Comparison of ENCODE assay signal across 17 mouse cellular contexts in the genomic region with DNA sequence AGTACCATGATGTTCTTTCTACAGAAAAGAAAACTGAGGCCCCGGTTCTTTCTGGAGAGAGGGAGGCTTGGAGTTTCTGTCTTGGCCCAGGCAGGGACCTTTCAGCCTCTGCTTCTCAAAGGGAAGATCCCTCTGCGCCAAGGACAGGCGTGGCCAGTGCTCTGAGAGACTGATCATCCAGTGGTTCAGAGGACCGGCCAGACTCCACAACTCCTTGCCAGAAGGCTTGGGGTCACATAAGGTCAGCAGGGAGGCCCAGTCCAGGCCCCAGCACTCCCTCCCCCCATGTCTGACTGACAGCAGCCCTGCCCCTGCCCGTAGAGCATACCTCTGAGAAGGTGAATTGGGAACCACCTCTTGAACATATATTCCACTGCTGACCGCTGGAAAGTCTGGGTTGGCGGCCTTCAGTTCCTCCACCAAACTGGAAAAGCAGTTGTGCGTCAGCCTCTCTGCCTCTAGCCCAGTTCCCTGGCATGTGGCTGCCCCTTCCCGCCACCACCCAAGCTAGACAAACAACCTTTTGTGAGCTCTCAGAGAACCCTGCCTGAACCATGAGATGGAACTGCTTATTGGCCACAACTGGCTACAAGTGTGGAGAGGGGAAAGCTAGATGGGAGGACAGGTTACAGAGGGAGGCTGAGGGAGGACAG. TPM values are rescaled to one million over a fixed set of nuclear protein-coding genes. Genes with fewer than 3 reads are reported as not detected.
A peak's percentile ranks its signal among the peaks of the same experiment; 100 is the strongest.
DNase-seq lines count a peak whose midpoint lies in the region; ATAC-seq and TF ChIP-seq lines count a peak whose summit lies in the region.
"Had no signal": no experiment of that assay in that cellular context is flagged by ENCODE, and none has a peak within 500 bp of the region (broad histone marks: within the 10 kb centered on the region; RNA-seq: fewer than 3 reads in every experiment).

No protein-coding gene starts in this region.

- H3K27ac ChIP-seq in heart, embryonic 10.5 days, result no peak overlapping the region
- no peak overlapping the region for H3K27ac ChIP-seq in neural tube, embryonic 15.5 days (replicated peaks)
- H3K27ac ChIP-seq in cerebellum, adult 2 months (ENCODE audit: insufficient read depth, low read length), result no peak overlapping the region
- H3K27ac ChIP-seq: embryonic facial prominence, embryonic 12.5 days; forebrain, embryonic 10.5 days; limb, embryonic 10.5 days; liver, embryonic 13.5 days had no signal

- peaks cover 8% of the 10 kb centered on the region; the same call in 1 of the 2 replicates for H3K4me1 ChIP-seq in heart, embryonic 10.5 days
- H3K4me1 ChIP-seq in neural tube, embryonic 15.5 days, result no peaks in the 10 kb centered on the region
- no peaks in the 10 kb centered on the region for H3K4me1 ChIP-seq in cerebellum, adult 2 months (ENCODE audit: control insufficient read depth, insufficient read depth, low read length)
- H3K4me1 ChIP-seq: embryonic facial prominence, embryonic 12.5 days; liver, embryonic 13.5 days had no signal

- H3K4me3 ChIP-seq in heart, embryonic 10.5 days, result no peak overlapping the region
- no peak overlapping the region for H3K4me3 ChIP-seq in neural tube, embryonic 15.5 days (replicated peaks)
- no peak overlapping the region for H3K4me3 ChIP-seq in cerebellum, adult 2 months (replicated peaks; ENCODE audit: insufficient read depth, low read depth, low read length)
- H3K4me3 ChIP-seq: embryonic facial prominence, embryonic 12.5 days; forebrain, embryonic 10.5 days; limb, embryonic 10.5 days; liver, embryonic 13.5 days had no signal

- TF ChIP-seq POLR2A in cerebellum, adult 2 months (IDR thresholded peaks at IDR 0.05; ENCODE audit: borderline replicate concordance, insufficient read depth, low read length), result no peak

- no peaks in the 10 kb centered on the region for H3K9me3 ChIP-seq in heart, embryonic 10.5 days
- no peaks in the 10 kb centered on the region for H3K9me3 ChIP-seq in neural tube, embryonic 15.5 days (replicated peaks)
- H3K9me3 ChIP-seq: embryonic facial prominence, embryonic 12.5 days; forebrain, embryonic 10.5 days; G1E; limb, embryonic 10.5 days; liver, embryonic 13.5 days had no signal

- no peak for TF ChIP-seq CTCF in cerebellum, adult 2 months (IDR thresholded peaks at IDR 0.05; ENCODE audit: borderline replicate concordance, insufficient read depth, low read depth, low read length)

- ATAC-seq in neural tube, embryonic 15.5 days (ENCODE audit: low FRiP score), result no peak

- WGBS in heart, embryonic 10.5 days, result 71% methylated on average over 9 of the region's 9 CpGs
- 77% methylated on average over 9 of the region's 9 CpGs for WGBS in neural tube, embryonic 15.5 days
- 80% methylated on average over 9 of the region's 9 CpGs for WGBS in cerebellum, adult 2 months

- peak; percentile 98 for DNase-seq in heart, adult 11 months
- no peak for DNase-seq in heart, embryonic 10.5 days (ENCODE audit: low spot score)
- peak; percentile 40 to 74 for DNase-seq in urinary bladder, postnatal 36 days (ENCODE audit: low spot score in 2 of 2)
- DNase-seq in urinary bladder, postnatal 4 days (ENCODE audit: low spot score in 2 of 2), result no peak
- DNase-seq in heart, postnatal 10 days, result peak; percentile 56 to 65
- no peak for DNase-seq in cerebellum, adult 2 months
- no peak for DNase-seq in neural tube, embryonic 10.5 days (ENCODE audit: extremely low spot score, low spot score)
- DNase-seq: cerebellum, adult 8-10 months; liver, embryonic 13.5 days; lung, postnatal 14 days; midbrain, embryonic 14.5 days; spleen, adult 18-20 months had no signal

- H3K4me2 ChIP-seq in neural tube, embryonic 15.5 days, result no peak overlapping the region
- H3K4me2 ChIP-seq: embryonic facial prominence, embryonic 12.5 days; liver, embryonic 13.5 days had no signal

- intact Hi-C loops in heart, postnatal 10 days (cut with DNase I), result no loop called here

- H3K27me3 ChIP-seq in heart, embryonic 10.5 days (ENCODE audit: insufficient read depth, poor library complexity, severe bottlenecking), result peaks cover 11% of the 10 kb centered on the region; the same call in 1 of the 2 replicates
- H3K27me3 ChIP-seq in neural tube, embryonic 15.5 days (replicated peaks), result no peaks in the 10 kb centered on the region
- no peaks in the 10 kb centered on the region for H3K27me3 ChIP-seq in cerebellum, adult 2 months (ENCODE audit: control insufficient read depth, insufficient read depth, low read length)
- H3K27me3 ChIP-seq: embryonic facial prominence, embryonic 12.5 days; liver, embryonic 13.5 days had no signal

- no peak overlapping the region for H3K9ac ChIP-seq in neural tube, embryonic 15.5 days (replicated peaks)
- H3K9ac ChIP-seq: embryonic facial prominence, embryonic 12.5 days; liver, embryonic 13.5 days had no signal

- H3K36me3 ChIP-seq in heart, embryonic 10.5 days, result no peaks in the 10 kb centered on the region
- H3K36me3 ChIP-seq in neural tube, embryonic 15.5 days, result no peaks in the 10 kb centered on the region
- H3K36me3 ChIP-seq: embryonic facial prominence, embryonic 12.5 days; forebrain, embryonic 10.5 days; G1E; limb, embryonic 10.5 days; liver, embryonic 13.5 days had no signal

RNA-seq across cellular contexts. Expression of gene Htra3, which starts 25.7 kb away (rescaled TPM):
- polyA plus RNA-seq in heart, embryonic 10.5 days (2016; fragmentation: Nextera tagmentation; extraction: Ambion mirVana), result 4.6 and 7.2 TPM in 2 replicates
- 10 to 100 TPM; 69.0 to 86.6 TPM for total RNA-seq in heart, postnatal 10 days (2021)
- 21.3 and 23.9 TPM in 2 replicates for polyA plus RNA-seq in neural tube, embryonic 15.5 days (2015; fragmentation: Nextera tagmentation; extraction: Ambion mirVana)
- polyA plus RNA-seq in cerebellum, adult 2 months (2012; rRNA removed), result 7.1 and 9.5 TPM in 2 replicates
- total RNA-seq: G1E had no signal
- polyA plus RNA-seq: G1E had no signal

Comparison
In these comparisons a context has a peak if more than half of its experiments do, and no peak if none do; other contexts are left out.
1. DNase-seq: peak in heart, adult 11 months (single experiment), urinary bladder, postnatal 36 days (2 of 2) and heart, postnatal 10 days (2 of 2); none in heart, embryonic 10.5 days (single experiment), urinary bladder, postnatal 4 days (0 of 2), cerebellum, adult 2 months (0 of 2) and neural tube, embryonic 10.5 days (single experiment).